Mouse (Mus musculus) bone marrow, adult 2 months (tissue): Measurements from ENCODE around the gene Ppm1j.

Experiments
- CTCF ChIP-seq: fragments of 200-500 bp; IDR thresholded peaks from 2 replicates; pipeline ENCODE4 v1.5.1; 2011; ENCODE audit warnings: low read length, control low read depth; ENCODE audit not compliant: control insufficient read depth, insufficient read depth
- POLR2A ChIP-seq: fragments of 200-500 bp; IDR thresholded peaks from 2 replicates; pipeline ENCODE4 v1.6.1; 2011; ENCODE audit warnings: low read depth, mild to moderate bottlenecking, control low read depth, low read length, borderline replicate concordance; ENCODE audit not compliant: control insufficient read depth

DNA sequence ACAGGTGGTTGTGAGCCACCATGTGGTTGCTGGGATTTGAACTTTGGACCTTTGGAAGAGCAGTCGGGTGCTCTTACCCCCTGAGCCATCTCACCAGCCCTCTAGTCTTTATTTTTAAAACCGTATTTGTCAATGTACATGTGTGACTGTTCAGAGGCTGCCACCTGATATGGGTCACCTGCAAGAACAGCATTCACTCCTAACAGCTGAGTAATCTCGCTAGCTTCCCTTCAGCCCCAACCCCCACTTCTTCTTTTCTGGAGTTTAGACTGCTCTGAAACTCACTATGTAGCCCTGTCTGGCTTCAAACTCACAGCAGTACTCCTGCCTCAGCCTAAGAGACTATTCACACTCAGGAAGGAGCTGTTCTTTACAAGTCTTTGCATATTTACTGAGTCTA is 41.6 kb downstream of the Ppm1j start:
- no peak for TF ChIP-seq POLR2A
- TF ChIP-seq CTCF = no peak
